Mouse (Mus musculus) liver, embryonic 14.5 days (tissue): ENCODE results near the gene Minos1.

Experiments used
- CTCF ChIP-seq: IDR thresholded peaks from 2 replicates; pipeline ENCODE4 v1.5.1; 2016; ENCODE audit warnings: antibody characterized with exemption, low read depth, control low read depth
- EP300 ChIP-seq: IDR thresholded peaks from 2 replicates; pipeline ENCODE4 v1.6.1; 2016; ENCODE audit warnings: antibody characterized with exemption, low read depth

- TF ChIP-seq CTCF = peak; percentile 44
- no peak for TF ChIP-seq EP300
These were observed 9.4 kb upstream of the Minos1 start for GRCm38 (mm10) chr4:139140267-139140666.
